Mouse (Mus musculus) hindbrain, embryonic 16.5 days (tissue): ENCODE data around the gene Ndufs1. TPM values are rescaled to one million over a fixed set of nuclear protein-coding genes. Genes with fewer than 3 reads are reported as not detected.
A peak's percentile ranks its signal among the peaks of the same experiment; 100 is the strongest.
"Not testable (repeated sequence)": the region's sequence is repeated elsewhere in the genome, so short reads cannot be mapped to it uniquely, and the experiment has no call there.

ENCODE experiments used
- ATAC-seq: fragments of 200-750 bp; cut with Nextera tagmentation; 2 replicates; pipeline ENCODE4 v1.8.0; 2017; ENCODE audit warnings: moderate TSS enrichment, moderate library complexity
- H3K27ac ChIP-seq: fragments of 300-500 bp; sonication (generic); 2 replicates; pipeline ENCODE4 v1.5.1; 2014; ENCODE audit warnings: low read depth, mild to moderate bottlenecking, control low read depth, low read length, moderate library complexity
- H3K27me3 ChIP-seq: fragments of 300-500 bp; sonication (generic); replicated peaks from 2 replicates; pipeline ENCODE4 v1.6.1; 2014; ENCODE audit warnings: low read length; ENCODE audit not compliant: control insufficient read depth, insufficient read depth
- H3K36me3 ChIP-seq: fragments of 300-500 bp; sonication (generic); 2 replicates; pipeline ENCODE4 v1.6.1; 2014; ENCODE audit warnings: mild to moderate bottlenecking, low read length, moderate library complexity, mixed read lengths; ENCODE audit not compliant: control insufficient read depth, insufficient read depth
- H3K4me1 ChIP-seq: fragments of 300-500 bp; sonication (generic); 2 replicates; pipeline ENCODE4 v1.6.1; 2014; ENCODE audit warnings: low read depth, low read length; ENCODE audit not compliant: control insufficient read depth, insufficient read depth
- H3K4me2 ChIP-seq: fragments of 300-500 bp; sonication (generic); 2 replicates; pipeline ENCODE4 v1.6.1; 2014; ENCODE audit warnings: mild to moderate bottlenecking, low read length, control low read depth, moderate library complexity
- H3K4me3 ChIP-seq: fragments of 300-500 bp; sonication (generic); 2 replicates; pipeline ENCODE4 v1.5.1; 2014; ENCODE audit warnings: mild to moderate bottlenecking, low read length, control low read depth, moderate library complexity
- H3K9ac ChIP-seq: fragments of 300-500 bp; sonication (generic); 2 replicates; pipeline ENCODE4 v1.6.1; 2014; ENCODE audit warnings: low read depth, mild to moderate bottlenecking, control low read depth, low read length, moderate library complexity
- H3K9me3 ChIP-seq: fragments of 300-500 bp; sonication (generic); 2 replicates; pipeline ENCODE4 v1.6.1; 2014; ENCODE audit warnings: mild to moderate bottlenecking, low read length, moderate library complexity; ENCODE audit not compliant: control insufficient read depth
- WGBS: fragments of 180-500 bp; shearing (Covaris S2); extraction: QIAGEN DNeasy Blood & Tissue Kit; methylation state at CpG from one replicate; pipeline ENCODE4 v1.1.7; 2014; 5-methylcytosine and 5-hydroxymethylcytosine counted together
- polyA plus RNA-seq: library from polyadenylated mRNA; unstranded; fragments of >200 nt; fragmentation: Nextera tagmentation; extraction: Ambion mirVana; gene quantifications from 2 replicates; pipeline ENCODE4 v1.2.1, GENCODE M21; 2015

The Ndufs1 gene
- polyA plus RNA-seq, 1 experiment from 2014 or later: 162 TPM

- Histone ChIP-seq H3K9ac (no peak overlapping the region), H3K36me3 (no peaks in the 10 kb centered on the region), H3K27me3 (no peaks in the 10 kb centered on the region), H3K9me3 (no peaks in the 10 kb centered on the region), H3K27ac (no peak overlapping the region), H3K4me2 (no peak overlapping the region), H3K4me1 (no peaks in the 10 kb centered on the region), H3K4me3 (no peak overlapping the region)
- ATAC-seq: no peak
- 59% methylated on average over 8 of the region's 8 CpGs for WGBS
Observed at GRCm38 (mm10) chr1:63190851-63191250, 14.2 kb upstream of the Ndufs1 start.

GRCm38 (mm10) chr1:63188536-63188935 lies 11.9 kb upstream of the Ndufs1 start:
- H3K9me3 ChIP-seq: no peaks in the 10 kb centered on the region
- no peaks in the 10 kb centered on the region for H3K36me3 ChIP-seq
- H3K9ac ChIP-seq: no peak overlapping the region
- no peak for ATAC-seq
- no peaks in the 10 kb centered on the region for H3K4me1 ChIP-seq
- no peaks in the 10 kb centered on the region for H3K27me3 ChIP-seq
- no peak overlapping the region for H3K4me2 ChIP-seq
- H3K4me3 ChIP-seq: no peak overlapping the region
- WGBS: 86% methylated on average over 3 of the region's 3 CpGs
- H3K27ac ChIP-seq: no peak overlapping the region

- not testable (repeated sequence) for ATAC-seq, H3K4me3 ChIP-seq, H3K4me2 ChIP-seq, H3K27ac ChIP-seq, H3K9me3 ChIP-seq, H3K27me3 ChIP-seq, H3K9ac ChIP-seq, H3K4me1 ChIP-seq, H3K36me3 ChIP-seq
- 97% methylated on average over 5 of the region's 6 CpGs for WGBS
Observed at GRCm38 (mm10) chr1:63185430-63185829, 8.8 kb upstream of the Ndufs1 start.

GRCm38 (mm10) chr1:63182636-63183270 lies 6.1 kb upstream of the Ndufs1 start:
- 60% methylated on average over 10 of the region's 10 CpGs for WGBS
- ATAC-seq: no peak
- no peak overlapping the region for H3K27ac ChIP-seq
- peaks cover 6% of the 10 kb centered on the region for H3K4me1 ChIP-seq
- no peak overlapping the region for H3K4me2 ChIP-seq
- H3K36me3 ChIP-seq: peaks cover 8% of the 10 kb centered on the region
- no peaks in the 10 kb centered on the region for H3K27me3 ChIP-seq
- no peak overlapping the region for H3K4me3 ChIP-seq
- no peak overlapping the region for H3K9ac ChIP-seq
- H3K9me3 ChIP-seq: no peaks in the 10 kb centered on the region

- no peaks in the 10 kb centered on the region for H3K9me3 ChIP-seq
- H3K4me3 ChIP-seq: no peak overlapping the region
- 72% methylated on average over 5 of the region's 5 CpGs for WGBS
- H3K9ac ChIP-seq: no peak overlapping the region
- H3K36me3 ChIP-seq: peaks cover 8% of the 10 kb centered on the region
- no peak overlapping the region for H3K27ac ChIP-seq
- no peak overlapping the region for H3K4me2 ChIP-seq
- peaks cover 9% of the 10 kb centered on the region for H3K4me1 ChIP-seq
- no peaks in the 10 kb centered on the region for H3K27me3 ChIP-seq
- peak; percentile 18 for ATAC-seq
Observed at GRCm38 (mm10) chr1:63182212-63182611, 5.6 kb upstream of the Ndufs1 start.

- peaks cover 9% of the 10 kb centered on the region for H3K4me1 ChIP-seq
- no peak for ATAC-seq
- H3K9me3 ChIP-seq: no peaks in the 10 kb centered on the region
- peaks cover 8% of the 10 kb centered on the region for H3K36me3 ChIP-seq
- 94% methylated on average over 1 of the region's 1 CpGs for WGBS
- no peak overlapping the region for H3K27ac ChIP-seq
- H3K4me3 ChIP-seq: no peak overlapping the region
- no peak overlapping the region for H3K4me2 ChIP-seq
- no peaks in the 10 kb centered on the region for H3K27me3 ChIP-seq
- H3K9ac ChIP-seq: no peak overlapping the region
Observed at GRCm38 (mm10) chr1:63181480-63181879, 4.8 kb upstream of the Ndufs1 start.

- H3K4me1 ChIP-seq: peaks cover 9% of the 10 kb centered on the region
- H3K36me3 ChIP-seq: peaks cover 8% of the 10 kb centered on the region
- 3% methylated on average over 3 of the region's 3 CpGs for WGBS
- H3K4me2 ChIP-seq: no peak overlapping the region
- H3K9ac ChIP-seq: no peak overlapping the region
- no peaks in the 10 kb centered on the region for H3K9me3 ChIP-seq
- ATAC-seq: peak; percentile 81
- no peaks in the 10 kb centered on the region for H3K27me3 ChIP-seq
- H3K4me3 ChIP-seq: no peak overlapping the region
- no peak overlapping the region for H3K27ac ChIP-seq
Observed at GRCm38 (mm10) chr1:63181019-63181418, 4.4 kb upstream of the Ndufs1 start.

GRCm38 (mm10) chr1:63180575-63180974 lies 3.9 kb upstream of the Ndufs1 start:
- not testable (repeated sequence) for H3K36me3 ChIP-seq, H3K9me3 ChIP-seq, H3K4me3 ChIP-seq, H3K9ac ChIP-seq, H3K27ac ChIP-seq, H3K27me3 ChIP-seq, ATAC-seq, H3K4me2 ChIP-seq
- WGBS: 64% methylated on average over 4 of the region's 4 CpGs
- H3K4me1 ChIP-seq: peaks cover 13% of the 10 kb centered on the region

GRCm38 (mm10) chr1:63180122-63180521 lies 3.5 kb upstream of the Ndufs1 start:
- peaks cover 8% of the 10 kb centered on the region for H3K36me3 ChIP-seq
- H3K9me3 ChIP-seq: no peaks in the 10 kb centered on the region
- no peak overlapping the region for H3K4me3 ChIP-seq
- no peak overlapping the region for H3K4me2 ChIP-seq
- H3K27ac ChIP-seq: no peak overlapping the region
- no peak for ATAC-seq
- no peak overlapping the region for H3K9ac ChIP-seq
- WGBS: 93% methylated on average over 4 of the region's 4 CpGs
- peaks cover 17% of the 10 kb centered on the region for H3K4me1 ChIP-seq
- H3K27me3 ChIP-seq: no peaks in the 10 kb centered on the region

GRCm38 (mm10) chr1:63178308-63178707 lies 1.7 kb upstream of the Ndufs1 start:
- no peaks in the 10 kb centered on the region for H3K9me3 ChIP-seq
- H3K36me3 ChIP-seq: peaks cover 8% of the 10 kb centered on the region
- H3K4me1 ChIP-seq: peaks cover 23% of the 10 kb centered on the region
- no peak overlapping the region for H3K4me3 ChIP-seq
- no peak overlapping the region for H3K9ac ChIP-seq
- WGBS: 74% methylated on average over 3 of the region's 3 CpGs
- no peak for ATAC-seq
- H3K27ac ChIP-seq: no peak overlapping the region
- no peaks in the 10 kb centered on the region for H3K27me3 ChIP-seq
- H3K4me2 ChIP-seq: no peak overlapping the region; the same call in 1 of the 2 replicates
